Mouse (Mus musculus) hematopoietic stem cell, adult 5-6 weeks (primary cell): ENCODE results near the gene P4ha1. TPM values are rescaled to one million over a fixed set of nuclear protein-coding genes. Genes with fewer than 3 reads are reported as not detected.

Experiments used
- ATAC-seq, 2 experiments: fragments of 125-278 bp in 1 of 2; replicated peaks in 1 of 2; 2 replicates each; pipeline ENCODE4 v1.8.0; 2016 to 2017; ENCODE audit warnings: inconsistent platforms in 2 of 2, mild to moderate bottlenecking in 2 of 2, moderate number of reproducible peaks in 2 of 2, low read depth in 1 of 2, moderate TSS enrichment in 1 of 2; ENCODE audit not compliant: low FRiP score in 2 of 2, poor library complexity in 2 of 2, severe bottlenecking in 2 of 2, insufficient read depth in 1 of 2, low TSS enrichment in 1 of 2
- total RNA-seq: library from RNA; stranded (forward); fragments of 172-1452, 232-1000 nt; gene quantifications from 2 replicates; pipeline ENCODE4 v1.2.3, GENCODE M21; 2017

Gene P4ha1
- total RNA-seq, 1 experiment from 2014 or later = 40.1 TPM

DNA sequence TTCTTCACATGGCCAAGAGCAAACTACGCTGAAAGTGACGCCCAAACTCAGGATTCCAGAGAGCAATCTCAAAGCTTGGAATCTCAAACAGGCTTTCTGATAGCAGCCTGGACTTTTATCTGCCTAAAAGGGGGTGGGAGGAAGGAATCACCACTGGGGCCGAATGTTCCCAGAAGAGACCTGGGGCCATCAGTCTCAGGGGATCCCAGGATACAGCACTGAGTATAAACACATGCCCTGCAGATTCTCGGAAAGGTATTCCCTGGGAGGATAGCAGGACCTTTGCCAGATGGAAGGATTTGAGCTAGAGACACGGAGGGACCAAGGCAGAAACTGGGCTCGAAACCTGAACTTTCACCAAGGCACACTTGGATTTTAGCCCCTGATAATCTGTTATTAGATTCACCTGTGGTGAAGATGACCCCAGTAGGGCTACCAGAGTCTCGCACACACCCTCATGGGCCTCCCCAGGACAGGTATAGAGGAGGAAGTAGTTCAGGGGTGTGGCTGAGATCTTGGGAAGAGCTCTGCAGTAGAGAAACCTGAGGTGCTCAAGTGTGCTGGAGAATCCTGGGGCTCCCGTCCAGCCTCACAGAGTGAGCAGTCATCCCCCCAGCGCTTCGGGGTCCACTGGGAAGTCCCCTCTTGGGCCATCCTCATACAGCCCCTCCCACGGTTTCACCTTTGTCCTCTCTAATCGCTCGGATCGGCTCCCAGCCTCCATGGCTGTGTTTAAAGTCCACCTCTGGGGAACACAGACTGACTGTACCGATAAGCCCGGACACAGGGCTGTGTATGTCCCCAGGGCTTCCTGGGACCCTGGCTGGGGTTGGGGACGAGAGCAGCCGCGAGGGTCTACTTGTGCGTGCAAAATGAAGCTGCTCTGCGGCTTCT, 80.0 kb downstream of the P4ha1 start, which contains the start of gene Pla2g12b:
TSS of gene Pla2g12b (plus strand) at position 762 of the 894 bp plus-strand sequence.
- no peak; a peak in 1 of 4 replicates for ATAC-seq

DNA sequence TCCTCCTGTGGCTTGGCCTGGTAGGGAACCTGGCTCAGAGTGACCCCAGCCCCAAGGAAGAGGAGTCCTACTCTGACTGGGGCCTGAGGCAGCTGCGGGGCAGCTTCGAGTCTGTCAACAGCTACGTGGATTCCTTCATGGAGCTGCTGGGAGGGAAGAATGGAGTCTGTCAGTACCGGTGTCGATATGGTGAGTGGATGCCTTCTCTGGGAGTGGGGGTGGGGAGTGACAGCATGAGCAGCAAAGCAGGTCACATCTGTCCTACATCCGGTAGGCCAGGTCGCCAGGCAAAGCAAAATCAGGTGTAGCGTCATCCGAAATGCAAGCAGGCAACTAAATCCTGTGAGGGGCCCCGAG, 80.7 kb downstream of the P4ha1 start:
- ATAC-seq = no peak

- ATAC-seq = no peak
Observed at GRCm38 (mm10) chr10:59408499-59408898, 85.4 kb downstream of the P4ha1 start.

GRCm38 (mm10) chr10:59410264-59410663, 87.2 kb downstream of the P4ha1 start:
- no peak for ATAC-seq

- no peak for ATAC-seq
Observed at GRCm38 (mm10) chr10:59413711-59414110, 90.6 kb downstream of the P4ha1 start.

DNA sequence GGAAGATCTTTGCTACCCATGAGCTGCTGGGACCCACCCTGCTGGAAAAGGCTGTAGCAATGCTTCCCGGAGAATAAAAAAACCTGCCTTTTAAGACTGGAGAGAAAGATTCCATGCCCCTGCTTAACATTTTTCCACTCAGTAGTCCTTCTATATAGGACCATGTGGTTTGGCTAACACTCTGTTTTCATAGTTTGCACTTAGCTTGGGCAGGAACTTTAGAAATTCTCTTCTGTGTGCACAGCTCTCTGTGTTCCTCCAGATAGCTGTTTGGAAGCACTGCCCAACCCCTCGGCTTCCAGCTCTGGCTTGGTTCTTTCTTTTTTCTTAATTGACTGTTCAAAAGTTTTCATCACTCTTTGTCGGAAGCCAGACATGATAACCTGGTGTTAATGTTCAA, 93.5 kb downstream of the P4ha1 start:
- ATAC-seq = no peak

- ATAC-seq = no peak
Observed at GRCm38 (mm10) chr10:59419516-59419915, 96.4 kb downstream of the P4ha1 start.

Other genes starting within 250 kb of the P4ha1 start
- 4.8 and 9.4 TPM in 2 replicates for gene Sept10, start 101.4 kb upstream of the P4ha1 start, total RNA-seq
- gene Sowahc, start 101.3 kb upstream of the P4ha1 start, total RNA-seq = 2.0 and 3.6 TPM in 2 replicates
- gene Gm10273, start 72.3 kb downstream of the P4ha1 start, total RNA-seq = 34.6 and 55.0 TPM in 2 replicates
- not detected in 2 replicates for gene Pla2g12b, start 80.4 kb downstream of the P4ha1 start, total RNA-seq
- gene Oit3, start 118.5 kb downstream of the P4ha1 start, total RNA-seq = 0.45 TPM in 1 of 2 replicates, not detected in the other